Mouse (Mus musculus) adrenal gland, adult 8-10 months (tissue): ENCODE measurements around the gene 4933428M09Rik. TPM values are rescaled to one million over a fixed set of nuclear protein-coding genes. Genes with fewer than 3 reads are reported as not detected.
"Not testable (repeated sequence)": the region's sequence is repeated elsewhere in the genome, so short reads cannot be mapped to it uniquely, and the experiment has no call there.

Source experiments
- DNase-seq: peaks from one replicate; pipeline ENCODE4 v3.0.0; 2022
- total RNA-seq, 4 experiments: library from RNA; stranded (reverse); gene quantifications; 2 replicates each; pipeline ENCODE4 v1.2.4; 2022

The 4933428M09Rik gene
- not detected for total RNA-seq

- DNase-seq = no peak
Measured at GRCm38 (mm10) chrX:139178928-139179327, at the start of gene 4933428M09Rik. 4933428M09Rik (plus strand) TSS chrX:139179228.

GRCm38 (mm10) chrX:139134031-139134430 lies 45.0 kb upstream of the 4933428M09Rik start:
- no peak for DNase-seq

- DNase-seq = not testable (repeated sequence)
Measured at GRCm38 (mm10) chrX:139191506-139191905, 12.5 kb downstream of the 4933428M09Rik start.

DNA sequence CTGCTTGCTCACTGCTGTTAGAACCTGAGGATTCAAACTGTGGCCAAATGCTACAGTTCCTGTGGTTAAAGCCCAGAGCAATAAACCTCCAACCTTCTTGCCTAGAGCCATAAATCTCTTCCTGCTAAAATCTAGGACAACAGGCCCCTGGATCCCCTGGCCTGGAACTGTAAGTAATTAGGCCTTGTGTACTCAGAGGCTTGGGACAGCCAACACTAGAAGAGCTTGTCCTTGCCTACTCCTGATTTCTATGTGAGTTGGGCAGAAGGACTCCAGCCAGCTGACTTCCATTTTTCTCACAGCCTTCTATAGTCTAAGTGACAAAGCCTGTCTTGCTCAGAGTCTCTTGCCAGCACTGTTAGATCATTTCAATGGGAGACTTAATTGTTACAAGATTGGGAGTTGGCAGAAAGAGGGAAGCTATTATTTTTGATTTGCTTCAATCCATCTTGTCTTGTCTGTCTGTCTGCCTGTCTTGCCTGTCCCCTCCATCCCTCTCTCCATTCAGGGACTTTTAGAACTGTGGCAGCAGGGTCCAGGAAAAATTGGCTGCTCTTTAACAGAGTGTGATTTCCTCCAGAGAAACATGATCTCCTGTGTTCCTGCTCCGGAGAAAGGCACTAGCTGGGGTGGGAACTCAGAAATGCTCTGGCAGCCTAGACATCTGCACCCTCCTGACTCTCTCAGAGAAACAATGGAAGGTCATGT lies 15.7 kb downstream of the 4933428M09Rik start:
- no peak for DNase-seq

GRCm38 (mm10) chrX:139209191-139209828 lies 30.3 kb downstream of the 4933428M09Rik start:
- not testable (repeated sequence) for DNase-seq

GRCm38 (mm10) chrX:139209829-139210225 lies 30.8 kb downstream of the 4933428M09Rik start, which contains the start of gene Mum1l1:
Mum1l1 (plus strand) TSS chrX:139210042.
- DNase-seq = peak; percentile 22

DNA sequence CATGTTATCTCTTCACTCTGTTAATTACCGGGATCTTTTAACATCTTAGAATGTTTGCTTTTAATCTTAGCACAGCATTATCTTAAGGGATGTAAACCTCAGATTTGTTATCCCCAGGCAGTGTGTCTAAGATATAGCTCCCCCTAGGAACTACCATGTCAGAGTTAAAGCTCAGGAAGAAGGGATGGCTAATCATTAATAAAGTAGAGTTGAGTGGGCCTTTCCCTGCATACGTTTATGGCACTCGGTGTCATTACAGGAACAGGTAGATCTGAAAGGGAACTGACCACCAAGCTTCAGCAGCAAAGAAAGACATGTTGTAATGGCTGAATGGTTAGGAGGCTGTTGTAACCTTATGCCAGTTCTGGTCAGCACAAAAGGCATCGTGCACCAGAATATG lies 35.7 kb downstream of the 4933428M09Rik start:
- no peak for DNase-seq

GRCm38 (mm10) chrX:139216409-139216808 lies 37.4 kb downstream of the 4933428M09Rik start:
- no peak for DNase-seq

- no peak for DNase-seq
Measured at GRCm38 (mm10) chrX:139216991-139217593, 38.1 kb downstream of the 4933428M09Rik start.

DNA sequence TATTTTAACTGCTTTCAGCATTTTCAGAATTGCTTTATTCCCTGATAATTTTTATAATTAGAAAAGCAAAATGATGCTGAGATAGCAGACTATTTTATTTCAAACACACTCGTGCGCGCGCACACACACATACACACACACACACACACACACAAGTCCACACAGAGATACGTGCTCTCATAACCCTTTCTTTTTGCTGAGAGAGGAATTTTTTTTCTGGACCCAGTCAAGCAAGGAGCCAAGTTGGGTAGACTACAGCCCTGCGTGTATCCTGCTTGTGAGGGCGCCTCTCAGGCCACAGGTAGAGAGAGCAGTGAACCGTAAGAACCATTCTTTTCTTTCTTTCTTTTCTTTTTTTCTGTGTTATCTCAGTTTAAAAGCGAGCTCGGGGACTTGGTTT lies 38.7 kb downstream of the 4933428M09Rik start:
- no peak for DNase-seq

GRCm38 (mm10) chrX:139219017-139219416 lies 40.0 kb downstream of the 4933428M09Rik start:
- no peak for DNase-seq

DNA sequence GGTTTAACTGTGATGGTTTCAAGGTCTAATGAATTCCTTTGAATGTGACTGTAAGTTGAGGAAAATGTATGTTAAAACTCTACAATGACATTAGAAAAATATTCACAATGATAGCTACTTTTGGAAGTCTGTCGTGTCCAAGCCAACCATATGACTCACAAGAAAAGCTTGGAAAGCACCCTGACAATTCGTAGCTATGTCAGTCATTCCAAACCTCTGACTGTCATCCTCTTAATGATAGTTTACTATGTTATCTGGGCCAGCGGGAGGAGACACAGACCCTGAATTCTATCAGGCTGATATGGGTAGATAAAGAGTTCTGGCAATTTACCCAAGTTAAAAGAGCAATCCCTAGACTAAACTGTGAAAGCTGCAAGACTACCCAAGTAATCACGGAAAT lies 41.8 kb downstream of the 4933428M09Rik start:
- DNase-seq = no peak

GRCm38 (mm10) chrX:139221893-139222292 lies 42.9 kb downstream of the 4933428M09Rik start:
- no peak for DNase-seq

Other genes with a start within 250 kb of the 4933428M09Rik start
- gene Serpina7, start 94.0 kb upstream of the 4933428M09Rik start, total RNA-seq = not detected
- not detected for gene 4930513O06Rik, start 93.0 kb upstream of the 4933428M09Rik start, total RNA-seq
- 1 to 10 TPM; 2.6 to 5.2 (median 3.1) TPM for gene Mum1l1, start 30.8 kb downstream of the 4933428M09Rik start, total RNA-seq
- not detected for gene Trap1a, start 154.5 kb downstream of the 4933428M09Rik start, total RNA-seq